Mouse (Mus musculus): ENCODE measurements around the gene Hist2h3c2. TPM values are rescaled to one million over a fixed set of nuclear protein-coding genes. Genes with fewer than 3 reads are reported as not detected.
"Not testable (repeated sequence)": the region's sequence is repeated elsewhere in the genome, so short reads cannot be mapped to it uniquely, and the experiment has no call there.

The Hist2h3c2 gene
- 1 to 10 TPM; 4.0 to 9.0 TPM for total RNA-seq (2021)
- long read RNA-seq, experiment 1, partial matches to known transcripts: 0 of 1 reads
- long read RNA-seq, experiment 1, other reads (novel, unspliced or antisense): 0 of 1 reads
- long read RNA-seq, experiment 2: 0 reads

GRCm38 (mm10) chr3:96238954-96239793 lies at the start of gene Hist2h3c2:
Gene Hist2h3c2, minus strand, starts transcription at chr3:96239127.
- peak; percentile 63 to 69 for DNase-seq

GRCm38 (mm10) chr3:96287334-96287733 lies 48.4 kb upstream of the Hist2h3c2 start:
- not testable (repeated sequence) for DNase-seq

GRCm38 (mm10) chr3:96284457-96284856 lies 45.5 kb upstream of the Hist2h3c2 start:
- DNase-seq: peak in 1 of 2 experiments; percentile 31

- no peak for DNase-seq
Observed at GRCm38 (mm10) chr3:96280660-96281059, 41.7 kb upstream of the Hist2h3c2 start.

- peak; percentile 88 to 94 for DNase-seq
Observed at GRCm38 (mm10) chr3:96277800-96278624, 39.1 kb upstream of the Hist2h3c2 start.

- no peak for DNase-seq
Observed at GRCm38 (mm10) chr3:96277428-96277799, 38.5 kb upstream of the Hist2h3c2 start.

GRCm38 (mm10) chr3:96273591-96274465 lies 34.9 kb upstream of the Hist2h3c2 start:
- peak in 1 of 2 experiments; percentile 21 for DNase-seq

GRCm38 (mm10) chr3:96269511-96270474 lies 30.9 kb upstream of the Hist2h3c2 start, which contains the start of gene Hist2h2bb:
Gene Hist2h2bb, plus strand, starts transcription at chr3:96269752.
- peak; percentile 94 to 97 for DNase-seq

- not testable (repeated sequence) for DNase-seq
Observed at GRCm38 (mm10) chr3:96268776-96269378, 29.9 kb upstream of the Hist2h3c2 start.

- peak; percentile 85 to 89 for DNase-seq
Observed at GRCm38 (mm10) chr3:96268051-96268775, 29.3 kb upstream of the Hist2h3c2 start, which contains the start of gene Hist2h3b. Gene Hist2h3b, plus strand, starts transcription at chr3:96268654.

- no peak for DNase-seq
Observed at GRCm38 (mm10) chr3:96267541-96267940, 28.6 kb upstream of the Hist2h3c2 start.

- no peak for DNase-seq
Observed at GRCm38 (mm10) chr3:96266132-96266710, 27.3 kb upstream of the Hist2h3c2 start.

- peak in 1 of 2 experiments; percentile 38 for DNase-seq
Observed at GRCm38 (mm10) chr3:96264404-96264949, 25.6 kb upstream of the Hist2h3c2 start.

GRCm38 (mm10) chr3:96263558-96264403 lies 24.9 kb upstream of the Hist2h3c2 start:
- DNase-seq: peak in 1 of 2 experiments; percentile 82

- DNase-seq: peak; percentile 98 to 99
Observed at GRCm38 (mm10) chr3:96262979-96263550, 24.1 kb upstream of the Hist2h3c2 start, which contains the start of gene Hist2h4. Gene Hist2h4, minus strand, starts transcription at chr3:96263311.

GRCm38 (mm10) chr3:96262216-96262875 lies 23.4 kb upstream of the Hist2h3c2 start:
- peak; percentile 92 to 95 for DNase-seq

All from heart, adult 18-20 months (tissue).